Mouse (Mus musculus): ENCODE results near the gene Fzd4. TPM values are rescaled to one million over a fixed set of nuclear protein-coding genes. Genes with fewer than 3 reads are reported as not detected.

Fzd4 gene
- total and polyA plus RNA-seq, 3 experiments: 0.04 to 0.13 (median 0.04) TPM

DNA sequence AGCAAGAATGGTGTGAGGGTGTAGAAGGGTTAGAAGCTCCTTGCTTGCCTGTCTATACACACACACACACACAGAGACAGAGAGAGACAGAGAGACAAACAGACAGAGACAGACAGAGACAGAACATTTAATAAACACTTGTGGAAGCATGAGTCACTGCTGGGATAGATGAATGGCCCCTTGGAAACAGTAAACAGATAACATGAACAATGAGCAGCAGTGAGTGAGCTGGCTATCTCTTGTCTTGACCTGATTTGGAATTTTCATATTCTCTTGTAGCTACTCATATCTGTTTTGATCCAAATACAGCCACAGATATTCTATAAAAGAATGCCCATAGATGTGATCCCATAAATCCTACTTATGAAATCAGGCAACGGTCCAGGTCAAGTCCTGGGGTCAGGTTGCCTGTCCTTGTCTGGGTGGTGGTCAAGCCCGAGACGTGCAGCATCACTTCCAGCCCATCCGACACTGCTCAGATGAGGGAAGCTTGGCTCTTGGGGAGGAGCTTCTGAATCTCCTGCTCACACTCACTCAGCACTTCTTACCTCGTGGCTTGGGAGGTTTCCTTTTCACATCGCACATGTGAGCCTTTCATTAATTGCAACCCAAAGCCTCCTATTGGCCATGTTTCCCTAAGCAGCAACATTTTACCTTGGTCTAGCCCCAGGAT, 32.4 kb upstream of the Fzd4 start:
- Histone ChIP-seq H3K36me3 (replicated peaks in 1 of 2; ENCODE audit: control insufficient read depth in 1 of 2, insufficient read depth in 1 of 2, low read length in 1 of 2) (no peaks in the 10 kb centered on the region), H3K27ac (ENCODE audit: insufficient read depth, low read depth) (no peak overlapping the region), H3K4me3 (replicated peaks in 1 of 3; ENCODE audit: low read depth in 2 of 3, low read length in 2 of 3, poor library complexity in 1 of 3) (no peak overlapping the region), H3K27me3 (replicated peaks) (no peaks in the 10 kb centered on the region), H3K4me1 (ENCODE audit: control insufficient read depth in 1 of 2, insufficient read depth in 2 of 2) (peaks cover 0 to 5% of the 10 kb centered on the region in 2 experiments; a peak in 1 of 4 replicates), H3K9me3 (replicated peaks; ENCODE audit: low read length) (no peaks in the 10 kb centered on the region), H3K79me2 (replicated peaks; ENCODE audit: control insufficient read depth, extremely low read depth, insufficient read depth, poor library complexity, severe bottlenecking) (no peaks in the 10 kb centered on the region), H3K4me2 (ENCODE audit: insufficient read depth, low read depth, poor library complexity, severe bottlenecking) (no peak overlapping the region), H3K9ac (ENCODE audit: insufficient read depth, low read depth) (no peak overlapping the region)
- TF ChIP-seq HCFC1 (IDR thresholded peaks at IDR 0.05; ENCODE audit: low read depth, low read length) (no peak), JUND (conservative IDR thresholded peaks at IDR 0.05; ENCODE audit: low read depth, low read length) (no peak), JUN (IDR thresholded peaks at IDR 0.05; ENCODE audit: insufficient read depth, low read depth, low read length) (no peak), MAZ (IDR thresholded peaks at IDR 0.05; ENCODE audit: low read depth, low read length) (no peak), ZC3H11A (IDR thresholded peaks at IDR 0.05; ENCODE audit: low read depth, low read length) (no peak), BHLHE40 (IDR thresholded peaks at IDR 0.05; ENCODE audit: low read depth, low read length) (no peak), MEF2A (IDR thresholded peaks at IDR 0.05; ENCODE audit: borderline replicate concordance, low read depth, low read length) (no peak)
- in situ Hi-C loops (cut with MboI; ENCODE audit: low pct_ligation_motif_present, low pct_unique_long_range_greater_than_20kb, low sequenced_read_pairs) (no loop called here), dilution Hi-C loops (cut with MboI; ENCODE audit: extremely low pct_ligation_motif_present, extremely low pct_unique_long_range_greater_than_20kb, low sequenced_read_pairs) (no loop called here)
- DNase-seq (ENCODE audit: extremely low read depth): no peak

GRCm38 (mm10) chr7:89380935-89381705, 23.0 kb upstream of the Fzd4 start:
- Histone ChIP-seq H3K4me3 (replicated peaks in 1 of 3; ENCODE audit: low read depth in 2 of 3, low read length in 2 of 3, poor library complexity in 1 of 3) (no peak overlapping the region), H3K9ac (ENCODE audit: insufficient read depth, low read depth) (no peak overlapping the region), H3K4me1 (ENCODE audit: control insufficient read depth in 1 of 2, insufficient read depth in 2 of 2) (no peaks in the 10 kb centered on the region), H3K79me2 (replicated peaks; ENCODE audit: control insufficient read depth, extremely low read depth, insufficient read depth, poor library complexity, severe bottlenecking) (no peaks in the 10 kb centered on the region), H3K4me2 (ENCODE audit: insufficient read depth, low read depth, poor library complexity, severe bottlenecking) (no peak overlapping the region), H3K36me3 (replicated peaks in 1 of 2; ENCODE audit: control insufficient read depth in 1 of 2, insufficient read depth in 1 of 2, low read length in 1 of 2) (no peaks in the 10 kb centered on the region), H3K27me3 (replicated peaks) (no peaks in the 10 kb centered on the region), H3K9me3 (replicated peaks; ENCODE audit: low read length) (no peaks in the 10 kb centered on the region), H3K27ac (ENCODE audit: insufficient read depth, low read depth) (no peak overlapping the region)
- in situ Hi-C loops (cut with MboI; ENCODE audit: low pct_ligation_motif_present, low pct_unique_long_range_greater_than_20kb, low sequenced_read_pairs): no loop called here
- DNase-seq (ENCODE audit: extremely low read depth): no peak
- TF ChIP-seq E2F4 (IDR thresholded peaks at IDR 0.05; ENCODE audit: insufficient replicate concordance, low read depth, low read length) (no peak), MYC (IDR thresholded peaks at IDR 0.05; ENCODE audit: low read depth, low read length) (no peak), SMC3 (IDR thresholded peaks at IDR 0.05; ENCODE audit: low read depth, low read length) (no peak), UBTF (IDR thresholded peaks at IDR 0.05; ENCODE audit: low read depth, low read length) (no peak), POLR2A (IDR thresholded peaks at IDR 0.05; ENCODE audit: low read depth, low read length) (no peak), USF1 (IDR thresholded peaks at IDR 0.05; ENCODE audit: low read depth, low read length) (no peak), BHLHE40 (IDR thresholded peaks at IDR 0.05; ENCODE audit: low read depth, low read length) (no peak), ELF1 (IDR thresholded peaks at IDR 0.05; ENCODE audit: low read depth, low read length) (no peak), NELFE (IDR thresholded peaks at IDR 0.05; ENCODE audit: low read depth, low read length) (no peak)
- dilution Hi-C loops (cut with MboI; ENCODE audit: extremely low pct_ligation_motif_present, extremely low pct_unique_long_range_greater_than_20kb, low sequenced_read_pairs): no loop called here

All from CH12.LX (cell line).